Mouse (Mus musculus) left cerebral cortex, postnatal 10 days (tissue): ENCODE measurements around the gene Myocos. TPM values are rescaled to one million over a fixed set of nuclear protein-coding genes. Genes with fewer than 3 reads are reported as not detected.

Source experiments
- DNase-seq, 2 experiments: peaks; one replicate each; pipeline ENCODE4 v3.0.0; 2021 to 2022; ENCODE audit warnings: low spot score in 2 of 2, mixed read lengths in 1 of 2; ENCODE audit errors: extremely low spot score in 1 of 2
- intact Hi-C: fragments of 180-260 bp; cut with DNase I; formaldehyde crosslinking; loops from one replicate; pipeline ENCODE4 v1.15.1; 2025
- microRNA-seq: library from miRNA; unstranded; fragments of <30 nt; microRNA quantifications from one replicate; pipeline ENCODE4 v1.2.0, GENCODE M21; 2022
- total RNA-seq, 2 experiments: library from RNA; stranded (reverse); gene quantifications; 2 replicates each; pipeline ENCODE4 v1.2.3; 2021

Myocos gene
- total RNA-seq, 2 experiments from 2014 or later = not detected

- intact Hi-C loops = no loop called here
- no peak for DNase-seq
Observed at GRCm38 (mm10) chr1:162625229-162625628, 32.8 kb downstream of the Myocos start.

GRCm38 (mm10) chr1:162623895-162624294 lies 34.1 kb downstream of the Myocos start:
- intact Hi-C loops = no loop called here
- no peak for DNase-seq

DNA sequence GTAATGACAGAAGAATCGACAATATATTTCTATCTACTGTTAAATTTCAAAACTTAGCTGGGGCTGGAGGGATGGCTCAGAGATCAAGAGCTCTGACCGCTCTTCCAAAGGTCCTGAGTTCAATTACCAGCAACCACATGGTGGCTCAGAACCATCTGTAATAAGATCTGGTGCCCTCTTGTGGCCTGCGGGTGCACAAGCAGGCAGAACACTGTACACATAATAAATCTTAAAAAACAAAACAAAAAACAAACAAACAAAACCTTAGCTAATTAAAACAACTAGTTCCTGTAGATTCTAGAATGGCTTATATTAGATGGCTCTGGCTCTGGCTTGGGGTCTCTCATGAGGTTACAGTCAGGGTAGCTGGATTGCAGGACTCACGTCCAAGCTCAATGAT lies 37.5 kb downstream of the Myocos start:
- no peak for DNase-seq
- intact Hi-C loops = no loop called here

- intact Hi-C loops = no loop called here
- DNase-seq = peak in 1 of 2 experiments; percentile 58
Observed at GRCm38 (mm10) chr1:162615511-162615910, 42.5 kb downstream of the Myocos start.

DNA sequence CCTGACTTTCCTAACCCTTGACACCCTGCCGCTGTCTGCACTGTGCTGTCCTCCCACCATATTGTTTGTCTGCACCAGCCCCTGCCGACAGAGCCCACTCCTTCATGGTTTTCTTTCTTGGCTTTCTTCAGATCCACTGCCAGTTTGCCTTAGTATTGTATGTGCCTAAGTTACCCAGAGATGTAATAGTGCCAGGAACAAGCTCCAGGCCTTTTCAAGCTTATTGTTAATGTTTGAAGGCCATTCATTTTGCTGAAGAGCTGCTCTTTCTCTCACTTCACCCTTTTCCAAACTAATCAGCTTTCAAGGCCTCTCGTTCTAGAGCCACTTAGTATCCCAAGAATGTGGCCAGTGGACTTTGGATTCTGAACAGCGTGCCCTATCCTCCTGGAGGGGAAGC lies 46.8 kb downstream of the Myocos start:
- no peak for DNase-seq
- intact Hi-C loops = no loop called here

GRCm38 (mm10) chr1:162609633-162610250 lies 48.3 kb downstream of the Myocos start:
- intact Hi-C loops = no loop called here
- no peak for DNase-seq

- intact Hi-C loops = no loop called here
- DNase-seq = no peak
Observed at GRCm38 (mm10) chr1:162608127-162608526, 49.9 kb downstream of the Myocos start.

DNA sequence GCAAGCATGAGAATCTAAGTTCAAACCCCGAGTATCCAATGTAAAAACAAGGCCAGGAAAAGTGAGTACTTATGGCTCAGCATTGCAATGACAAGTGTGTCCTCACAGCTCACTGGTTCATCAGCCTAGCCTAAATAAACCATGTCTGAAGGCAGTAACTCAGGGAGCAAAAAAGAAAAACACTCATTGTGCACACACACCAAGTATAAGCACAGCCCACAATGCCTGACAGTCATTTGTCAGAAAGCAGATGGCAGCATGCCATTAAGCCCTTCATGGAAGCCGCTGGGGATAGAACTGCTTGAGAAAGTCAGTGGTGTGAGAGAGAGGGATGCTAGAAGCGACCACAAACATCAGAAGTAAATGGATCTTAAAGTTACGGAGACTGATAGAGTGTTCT lies 56.7 kb downstream of the Myocos start:
- intact Hi-C loops = no loop called here
- DNase-seq = no peak

GRCm38 (mm10) chr1:162599617-162600016 lies 58.4 kb downstream of the Myocos start:
- intact Hi-C loops = no loop called here
- no peak for DNase-seq

DNA sequence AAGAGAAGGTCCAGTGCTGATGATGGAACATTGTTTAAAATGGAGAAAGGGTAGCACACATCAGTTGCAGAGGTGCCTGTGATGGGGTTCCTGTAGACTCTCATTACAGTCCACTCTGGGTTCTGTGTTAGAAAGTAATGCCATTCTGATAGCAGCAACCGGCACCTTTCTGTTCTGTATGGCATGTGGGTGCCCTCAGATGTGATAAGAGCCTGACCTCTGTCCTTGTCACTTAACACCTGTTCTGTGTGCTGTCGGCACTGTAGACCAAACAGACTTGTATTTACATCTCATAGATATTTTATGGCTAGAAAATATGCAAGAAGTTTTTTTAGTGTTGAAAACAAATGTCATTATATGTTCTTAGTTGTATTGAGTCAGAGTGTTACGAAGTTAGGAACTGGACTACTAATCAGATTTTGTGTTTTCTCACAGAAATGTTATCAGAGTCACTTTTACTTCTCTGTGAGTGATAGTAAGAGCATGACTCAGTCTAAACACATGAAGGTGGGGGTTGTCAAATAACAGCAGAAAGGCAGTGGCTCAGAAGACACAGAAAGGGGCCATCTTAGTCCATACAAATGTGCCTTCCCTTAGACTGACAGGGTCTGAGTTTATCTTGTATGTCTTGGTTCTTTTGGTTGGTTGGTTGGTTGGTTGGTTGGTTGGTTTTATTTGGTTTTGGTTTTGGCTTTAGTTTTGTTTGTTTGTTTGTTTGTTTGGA lies 60.5 kb downstream of the Myocos start:
- intact Hi-C loops = no loop called here
- no peak for DNase-seq

Small RNA genes lying within 50 kb of the gene (microRNA-seq; reads per million reads assigned to microRNA genes)
- gene Gm27616 = not detected

Other genes starting within 250 kb of the Myocos start
- 10 to 100 TPM; 74.5 to 81.2 TPM for gene Dnm3, start 180.2 kb downstream of the Myocos start, total RNA-seq
- gene Mettl13, start 109.7 kb downstream of the Myocos start, total RNA-seq = 10 to 100 TPM; 11.4 to 14.4 TPM
- 10 to 100 TPM; 79.5 to 81.2 TPM for gene Vamp4, start 87.7 kb downstream of the Myocos start, total RNA-seq
- gene Myoc, start 19.1 kb downstream of the Myocos start, total RNA-seq = 1 to 10 TPM; 4.2 to 4.5 TPM
- gene Prrc2c, start 82.3 kb upstream of the Myocos start, total RNA-seq = 100 to 1,000 TPM; 212 to 222 TPM
- not detected for gene Fmo4, start 155.8 kb upstream of the Myocos start, total RNA-seq
- 10 to 100 TPM; 24.3 to 26.8 TPM for gene Fmo1, start 208.4 kb upstream of the Myocos start, total RNA-seq
- under 1 TPM; 0.45 to 0.99 TPM for gene Fmo2, start 240.5 kb upstream of the Myocos start, total RNA-seq